Mouse (Mus musculus): ENCODE results near the gene Olfr920.

Gene Olfr920

DNA sequence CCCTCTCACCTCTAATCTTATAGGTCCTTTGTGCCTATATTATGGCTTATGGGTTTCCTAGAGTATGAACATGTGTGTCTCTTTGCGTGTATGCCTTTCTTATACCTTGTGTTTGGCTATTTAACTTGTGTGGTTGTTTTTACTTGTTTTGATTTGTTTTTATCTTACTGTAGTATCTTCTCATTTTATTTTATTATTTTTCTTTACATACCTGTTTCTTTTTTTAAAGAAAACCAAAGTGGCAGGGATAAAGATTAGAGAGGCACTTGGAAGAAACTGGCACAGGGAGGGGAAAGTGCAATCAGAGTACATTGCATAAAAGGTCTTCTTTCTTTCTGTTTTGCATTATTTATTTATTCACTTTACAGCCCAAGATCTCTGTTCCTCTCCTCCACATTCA is at the start of gene Olfr920:
Gene Olfr920 (plus strand): TSS at position 301 of the 400 bp plus-strand sequence.
- in situ Hi-C loops (cut with MboI, MseI): no loop called here

DNA sequence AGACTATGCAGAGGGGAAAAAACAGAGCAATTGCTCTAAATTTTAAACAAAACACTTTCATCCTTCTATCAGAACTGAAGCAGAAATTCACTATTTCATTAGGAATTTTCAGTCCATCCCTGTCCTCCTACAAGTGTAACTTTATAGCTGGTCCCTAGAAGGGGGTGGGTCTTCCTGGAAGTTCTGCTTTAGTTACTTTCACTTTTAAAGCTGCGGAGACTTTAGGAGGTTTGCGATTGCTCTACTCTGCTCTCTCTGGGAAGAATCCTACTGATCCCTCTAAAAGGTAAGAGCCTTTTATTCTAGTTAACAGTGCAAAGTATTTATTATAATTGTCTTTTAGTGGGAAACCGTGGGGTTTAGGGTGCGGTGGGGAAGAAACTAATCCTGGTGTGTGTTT is 34.0 kb upstream of the Olfr920 start, which contains the start of gene Vwa5a:
Gene Vwa5a (plus strand): TSS at position 167 of the 400 bp plus-strand sequence.
- in situ Hi-C loops (cut with MboI, MseI): no loop called here

DNA sequence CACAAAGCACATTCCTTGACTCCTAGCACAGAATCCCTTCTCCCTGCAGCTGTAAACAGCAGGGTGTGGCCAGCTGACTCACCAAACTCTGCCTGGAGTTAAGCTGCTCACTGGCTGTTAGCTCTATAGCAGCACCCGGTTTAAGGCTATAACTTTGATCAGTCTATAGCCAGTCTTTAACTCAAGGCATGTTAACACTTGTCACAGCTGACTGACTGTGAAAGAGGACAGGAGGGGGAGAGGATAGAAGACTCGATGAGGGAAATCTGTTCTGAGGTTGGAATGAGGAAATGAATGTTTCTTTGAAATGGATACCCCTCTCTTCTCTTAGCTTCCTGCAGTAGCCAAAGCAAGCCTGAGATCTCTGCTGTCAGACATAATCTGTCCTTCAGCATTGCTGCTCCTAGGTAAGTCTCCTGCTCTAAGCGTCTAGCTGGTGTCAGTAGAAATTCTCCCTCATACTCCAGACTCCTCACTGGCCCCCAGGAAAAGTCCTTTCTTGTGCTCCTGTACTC is 33.1 kb upstream of the Olfr920 start:
- in situ Hi-C loops (cut with MboI, MseI): no loop called here

DNA sequence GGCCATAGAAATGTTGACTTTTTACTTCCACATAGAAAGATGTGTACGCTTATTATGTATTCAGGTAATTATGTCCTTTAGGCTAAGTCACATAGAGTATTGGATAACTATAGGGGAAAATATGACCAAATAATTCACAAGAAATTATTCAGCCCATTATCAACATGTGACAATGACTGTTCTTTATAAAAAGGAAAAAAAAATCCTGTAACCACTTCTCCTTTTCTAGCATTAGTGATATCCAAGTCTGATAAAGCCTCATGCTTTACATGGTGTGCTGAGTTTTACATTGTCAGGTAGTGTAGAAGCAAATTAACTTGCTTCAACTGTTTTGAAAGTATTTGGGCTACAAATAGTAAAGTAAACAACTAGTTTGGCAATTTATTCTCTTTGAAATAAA is 28.1 kb upstream of the Olfr920 start:
- in situ Hi-C loops (cut with MboI, MseI): no loop called here

DNA sequence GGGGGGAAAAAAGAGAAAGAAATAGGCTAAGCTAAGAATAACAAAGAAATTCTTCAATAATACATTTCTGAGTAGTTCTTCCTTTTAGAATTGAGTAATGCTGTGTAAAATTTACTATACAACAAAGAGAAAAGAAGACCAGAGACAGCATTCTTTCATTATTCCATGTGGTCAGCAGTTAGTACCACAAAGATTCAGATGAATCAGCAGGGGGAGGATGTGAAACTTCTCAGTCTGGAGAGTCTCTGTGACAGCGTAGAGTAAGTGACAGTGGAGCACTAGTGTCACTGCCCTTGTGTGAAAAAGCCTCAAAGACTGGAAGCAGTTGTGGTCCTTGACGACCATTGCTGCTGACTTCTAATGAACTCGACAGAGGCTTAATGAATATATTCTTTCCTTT is 23.9 kb upstream of the Olfr920 start:
- in situ Hi-C loops (cut with MboI, MseI): loop anchor here (25.0 kb wide), 1 partner anchor 1041 kb away; no protein-coding TSS in a partner anchor

DNA sequence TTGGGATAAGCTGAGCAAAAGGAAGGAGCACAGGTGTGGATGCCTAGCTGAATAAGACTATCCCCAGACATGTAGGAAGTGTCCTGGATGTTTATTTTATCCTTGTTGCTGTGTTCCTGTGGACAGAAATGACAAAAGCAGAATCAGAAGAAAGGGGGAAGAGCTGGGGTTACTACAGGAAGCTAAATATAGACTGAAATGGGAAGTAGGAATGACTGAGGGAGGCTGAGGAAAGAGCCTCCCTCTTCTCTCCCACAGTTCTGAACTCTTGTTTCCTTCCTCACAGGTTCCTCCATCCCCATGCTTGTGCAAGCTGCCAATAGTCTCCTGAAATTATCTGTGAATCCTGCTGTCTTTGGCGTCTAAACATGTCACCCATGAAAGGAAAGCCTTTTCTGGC is 10.7 kb upstream of the Olfr920 start:
- in situ Hi-C loops (cut with MboI, MseI): loop anchor here (25.0 kb wide), 1 partner anchor 1054 kb away; no protein-coding TSS in a partner anchor

DNA sequence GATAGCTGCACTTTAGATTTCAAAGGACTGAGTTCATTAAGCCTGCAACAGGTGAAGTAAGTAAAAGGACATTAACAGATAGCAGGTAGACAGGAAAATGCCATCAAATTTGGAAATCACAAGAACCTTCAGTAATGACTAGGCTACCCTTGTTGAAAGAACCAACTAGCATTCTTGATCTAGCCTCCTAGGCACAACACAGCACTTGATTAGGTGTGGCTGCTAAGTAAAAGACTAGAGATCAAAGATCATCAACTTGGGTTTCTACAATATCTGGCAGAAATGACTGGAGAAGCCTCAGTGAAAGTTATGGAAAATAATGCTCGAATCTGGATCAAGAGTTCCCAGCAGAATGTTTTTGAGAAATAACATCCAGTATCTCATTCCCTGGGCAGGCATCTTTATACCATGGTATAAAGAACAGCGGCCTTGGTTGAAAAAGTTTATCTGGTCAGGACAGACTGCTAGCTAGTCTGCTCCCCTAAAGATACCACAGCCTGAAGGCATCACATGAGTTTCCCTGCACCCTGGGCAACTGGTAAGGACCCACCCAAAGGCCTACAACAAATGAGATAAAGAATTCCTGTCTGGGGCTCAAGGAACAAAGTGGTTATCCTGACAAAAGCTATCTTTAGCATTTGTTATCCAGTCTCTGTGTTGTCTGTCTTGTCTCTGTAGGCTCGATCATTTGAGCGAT is 7.3 kb upstream of the Olfr920 start:
- in situ Hi-C loops (cut with MboI, MseI): loop anchor here (25.0 kb wide), 1 partner anchor 1057 kb away; no protein-coding TSS in a partner anchor

DNA sequence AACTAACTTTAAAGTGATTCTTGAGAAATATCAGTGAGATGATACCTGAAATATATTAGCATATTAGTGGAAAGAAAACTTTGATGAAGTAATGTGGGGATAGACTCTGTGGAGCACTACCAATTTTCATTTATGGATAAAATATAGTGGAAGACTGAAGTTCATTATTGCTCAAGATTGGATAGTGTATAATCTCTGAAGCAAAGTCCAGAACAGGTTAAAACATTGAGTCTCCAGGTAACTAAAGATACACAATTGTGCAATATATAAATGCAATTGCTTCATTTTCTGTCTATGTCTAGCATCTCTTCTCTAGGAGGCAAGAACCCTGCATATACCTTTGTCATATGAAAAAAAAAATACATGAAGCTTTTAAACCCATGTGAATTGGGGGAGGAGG is 20.7 kb downstream of the Olfr920 start, which contains the start of gene Olfr921:
Gene Olfr921 (plus strand): TSS at position 301 of the 400 bp plus-strand sequence.
- in situ Hi-C loops (cut with MboI, MseI): no loop called here

DNA sequence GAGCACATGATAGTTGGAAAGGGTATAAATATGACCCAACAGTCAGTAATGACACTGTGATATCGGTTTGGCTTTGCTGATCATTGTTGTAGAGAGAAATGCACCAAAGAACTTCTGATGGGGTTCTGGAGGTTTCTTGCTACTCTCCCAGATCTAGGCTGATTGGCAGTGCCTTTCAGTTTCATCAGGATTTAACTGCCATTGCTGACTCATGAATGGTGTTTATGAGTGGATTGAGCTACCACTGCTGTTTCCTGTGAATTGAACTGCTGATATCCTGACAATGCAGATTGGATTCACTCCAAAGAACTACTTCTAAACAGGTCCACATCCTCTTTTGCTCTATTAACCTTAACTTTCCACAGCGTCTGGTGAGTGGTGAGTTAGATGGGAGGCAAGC is 40.6 kb downstream of the Olfr920 start:
- in situ Hi-C loops (cut with MboI, MseI): no loop called here

DNA sequence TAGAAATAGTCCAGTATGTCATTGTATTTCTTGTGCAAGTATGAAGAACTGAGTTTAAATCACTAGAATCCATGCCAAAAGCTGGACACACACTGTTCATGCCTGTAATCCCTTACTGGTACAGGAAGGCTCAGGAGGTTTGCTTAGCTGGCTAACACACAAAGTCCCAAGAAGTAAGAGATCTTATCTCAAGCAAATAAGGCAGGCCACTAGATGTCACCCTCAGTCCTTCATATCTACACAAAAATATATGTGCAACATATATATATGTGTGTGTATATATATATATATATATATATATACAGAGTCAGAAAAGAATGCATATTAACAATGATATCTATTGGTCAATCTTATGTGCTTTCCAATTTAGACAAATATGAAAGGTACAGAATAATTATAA is 53.6 kb downstream of the Olfr920 start:
- in situ Hi-C loops (cut with MboI, MseI): no loop called here
